Mouse (Mus musculus) v-Abl transformed pro-B cells (cell line): ENCODE data around the gene Esrp2.

Source experiments
- in situ Hi-C, 2 experiments: fragments of 400-800 bp; cut with MboI; formaldehyde crosslinking; loops; one replicate each; pipeline ENCODE4 v1.15.1; 2025; ENCODE audit not compliant: unreplicated experiment in 2 of 2

Gene Esrp2

DNA sequence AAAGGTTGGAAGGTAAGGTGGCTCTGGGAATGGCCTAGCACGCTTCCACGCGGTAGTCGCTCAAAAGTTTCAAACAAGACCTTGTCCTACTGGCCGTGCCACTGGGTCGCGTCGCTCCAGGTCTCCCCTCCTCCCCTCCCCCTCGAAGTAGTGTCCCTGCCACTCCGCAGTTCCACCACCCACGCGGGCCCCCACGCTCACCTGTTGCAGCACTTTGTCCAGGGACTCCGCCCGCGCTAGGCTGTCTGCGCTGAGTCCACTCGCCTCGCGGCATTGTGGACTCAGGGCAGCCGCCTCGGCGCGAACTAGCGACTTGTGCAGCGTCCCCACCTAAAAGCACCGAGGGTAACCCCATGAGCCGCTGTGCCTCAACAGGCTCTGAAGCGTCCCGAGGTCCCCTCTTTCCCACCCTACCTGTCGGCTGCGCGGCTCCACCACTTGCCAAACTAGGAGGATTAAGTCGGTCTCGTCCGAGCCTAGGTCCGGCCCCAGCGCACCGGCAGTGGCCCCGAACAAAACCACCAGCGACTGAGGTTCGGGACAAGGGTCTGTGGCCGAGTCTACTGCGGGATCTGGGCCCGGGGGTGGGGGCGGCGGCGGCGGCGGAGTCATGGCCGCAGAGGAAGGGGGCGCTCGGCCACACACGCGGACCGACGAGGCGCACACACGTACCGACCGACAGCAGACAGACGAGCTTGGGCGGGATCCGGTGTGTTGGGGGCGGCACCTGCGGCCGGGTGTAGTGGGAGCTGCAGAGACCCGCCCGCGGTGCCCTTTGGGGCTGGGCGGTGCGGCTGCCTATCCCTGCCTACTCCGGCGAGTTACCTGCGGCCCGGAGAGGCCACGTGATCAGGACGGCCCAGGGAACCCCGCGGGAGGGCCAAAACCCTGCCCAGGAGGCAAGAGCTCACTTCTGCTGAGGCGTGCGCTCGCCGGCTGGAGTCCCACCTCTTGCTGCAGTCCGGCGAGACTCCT, at the start of gene Esrp2:
Gene Esrp2, minus strand, starts transcription at position 819 of the 975 bp plus-strand sequence.
- in situ Hi-C loops = loop anchor here (5.0 to 25.0 kb wide), 4 partner anchors 61 to 526 kb away; no protein-coding TSS in a partner anchor

DNA sequence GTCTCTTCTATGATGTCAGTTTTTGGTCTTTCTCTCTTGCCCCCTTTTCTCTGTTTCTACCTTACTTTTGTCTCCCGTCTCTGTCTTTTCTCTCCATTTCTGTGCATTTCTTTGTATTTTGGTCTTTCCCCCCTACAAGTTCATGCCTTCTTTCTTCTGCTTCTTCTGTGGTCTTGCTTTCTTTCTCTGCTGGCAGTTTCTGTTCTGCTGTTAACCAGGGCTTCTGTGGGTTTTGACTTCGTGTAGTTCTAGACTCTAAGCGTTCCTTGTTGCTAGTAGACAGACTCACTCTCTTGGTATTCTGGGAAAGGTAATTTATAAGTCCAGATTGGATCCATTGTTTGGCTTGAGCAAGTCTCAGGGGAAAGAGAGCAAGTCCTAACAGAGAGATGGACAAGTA, 49.6 kb upstream of the Esrp2 start:
- in situ Hi-C loops = no loop called here

DNA sequence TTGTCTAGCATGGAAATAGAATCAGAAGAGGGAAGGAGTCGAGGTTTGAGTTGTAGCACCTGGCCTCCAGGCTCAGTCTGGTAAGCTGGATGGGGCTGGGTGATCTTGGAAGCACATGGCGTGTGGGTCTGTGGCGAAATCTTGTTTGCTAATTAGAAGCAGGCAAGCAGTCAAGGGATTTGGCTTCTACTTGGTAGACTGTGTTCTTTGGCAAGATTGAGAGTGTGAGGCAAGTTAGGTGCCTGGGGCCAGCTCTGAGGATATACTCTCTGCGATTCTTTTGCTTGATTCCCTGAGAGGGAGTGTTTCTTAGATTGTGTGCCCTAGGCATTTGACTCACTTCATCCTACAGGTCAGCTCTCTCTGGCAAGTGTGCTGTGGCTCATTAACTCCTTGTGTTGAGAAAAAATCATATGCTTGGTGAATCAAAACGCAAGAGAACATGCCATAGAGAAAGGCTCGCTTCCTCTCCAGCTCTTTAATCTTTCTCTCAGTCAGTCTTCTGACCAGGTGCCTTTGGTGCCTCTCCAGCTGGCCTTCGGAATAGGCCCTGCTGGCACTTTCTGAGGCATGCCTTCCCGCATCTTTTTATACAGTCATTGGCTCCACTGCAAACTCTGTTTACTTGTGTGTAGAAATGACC, 49.0 kb upstream of the Esrp2 start:
- in situ Hi-C loops = no loop called here

DNA sequence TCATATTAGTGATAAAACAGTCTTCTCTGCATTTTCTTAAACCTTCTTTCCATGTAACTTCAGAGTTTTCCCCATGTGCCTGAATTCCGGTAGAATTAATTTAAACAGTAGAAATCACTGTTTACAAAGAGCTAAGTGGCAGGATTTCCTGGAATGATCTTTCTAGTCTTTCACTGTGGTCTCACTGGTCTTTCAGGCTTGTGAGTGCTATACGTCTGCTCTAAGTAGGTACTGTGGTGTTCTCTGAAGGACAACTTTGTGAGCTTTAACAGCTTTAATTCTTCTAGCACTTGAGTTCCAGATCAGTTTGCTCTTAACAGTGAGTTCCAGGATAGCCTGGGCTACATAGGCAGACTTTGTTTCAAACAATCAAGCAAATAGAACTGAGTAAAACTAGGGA, 41.7 kb upstream of the Esrp2 start:
- in situ Hi-C loops = no loop called here

DNA sequence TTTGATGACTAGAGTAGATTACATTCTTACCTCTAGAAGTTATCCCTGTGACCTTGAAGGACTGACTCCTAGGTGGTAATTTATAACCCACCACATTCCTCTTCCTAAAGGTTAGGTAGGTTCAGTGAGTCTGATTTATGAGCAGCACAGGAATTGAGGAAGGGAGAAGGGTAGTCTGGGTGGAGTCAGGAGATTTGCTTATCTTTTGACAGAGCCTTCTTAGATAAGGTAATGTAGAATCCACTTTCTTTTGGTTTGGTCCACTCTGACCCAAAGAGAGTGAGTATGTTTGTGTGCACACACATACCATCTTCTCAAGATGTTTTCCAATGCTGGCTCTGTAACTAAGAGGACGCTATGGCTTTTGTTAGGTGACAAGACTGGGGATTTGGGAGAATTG, 40.8 kb upstream of the Esrp2 start:
- in situ Hi-C loops = no loop called here

DNA sequence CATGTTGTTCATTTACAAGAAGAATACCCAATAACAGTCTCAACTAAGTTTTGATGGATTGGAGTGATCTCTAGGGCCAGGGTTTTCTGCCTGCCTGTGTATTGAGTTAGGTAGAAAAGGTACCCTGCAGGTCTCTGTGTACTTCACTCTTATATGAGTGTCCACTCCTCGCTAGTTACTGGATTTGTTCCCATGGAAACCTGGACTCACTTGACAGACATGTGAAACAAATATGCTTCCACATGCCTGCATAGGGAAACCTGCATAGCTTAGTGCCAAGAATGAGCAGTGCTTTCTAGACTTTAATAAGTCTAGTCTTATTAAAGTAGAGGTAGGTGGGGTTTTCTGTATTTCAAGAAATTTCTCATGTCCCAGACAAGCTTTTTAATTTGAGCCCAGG, 40.1 kb upstream of the Esrp2 start:
- in situ Hi-C loops = no loop called here

DNA sequence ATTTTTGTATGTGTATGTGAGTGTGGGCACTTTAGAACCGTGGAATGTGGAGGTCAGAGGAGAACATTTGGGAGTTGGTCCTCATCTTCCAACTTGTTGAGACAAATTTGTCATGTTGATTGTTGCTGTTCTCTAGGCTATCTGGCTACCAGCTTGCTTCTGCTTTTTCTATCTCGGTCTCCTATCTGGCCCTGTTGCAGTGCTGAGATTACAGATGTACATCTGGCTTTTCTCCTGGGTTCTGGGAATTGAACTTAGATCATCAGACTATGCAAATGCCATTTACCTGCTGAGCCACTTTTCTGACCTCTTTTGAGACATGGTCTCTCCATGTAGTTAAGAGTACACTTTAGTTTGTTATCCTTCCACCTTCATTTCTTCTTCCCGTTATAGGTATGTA, 36.8 kb upstream of the Esrp2 start:
- in situ Hi-C loops = loop anchor here in 1 of 2 experiments (25.0 kb wide), 1 partner anchor 836 kb away; the partner anchor contains the start of genes Fhod1, Lrrc29, Slc9a5 and Tmem208

DNA sequence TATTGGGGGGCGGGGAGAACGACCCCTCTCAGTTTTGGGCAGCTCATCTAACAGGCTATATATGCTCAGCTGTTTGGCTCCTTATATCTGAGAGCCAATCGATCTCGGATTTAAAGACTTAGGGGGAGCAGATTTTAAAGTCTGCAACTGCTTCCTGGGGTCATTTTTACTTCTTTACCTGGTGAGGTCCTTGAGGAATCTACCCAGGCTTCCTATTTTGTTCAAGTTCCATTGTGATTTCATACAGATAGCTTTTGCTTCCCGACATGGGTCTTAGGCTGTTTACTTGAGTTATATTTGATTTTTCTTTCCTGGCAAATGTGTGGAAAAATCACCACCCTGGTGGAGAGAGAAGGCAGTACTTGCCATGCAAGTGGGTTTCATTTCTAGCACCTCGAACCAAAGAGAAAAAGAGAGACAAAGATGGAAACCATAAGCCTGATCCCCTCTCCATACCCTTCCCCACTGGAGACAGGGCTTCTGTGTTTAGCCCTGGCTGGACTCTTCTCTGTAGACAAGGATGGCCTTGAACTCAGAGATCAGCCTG, 33.2 kb upstream of the Esrp2 start:
- in situ Hi-C loops = loop anchor here in 1 of 2 experiments (25.0 kb wide), 1 partner anchor 833 kb away; the partner anchor contains the start of genes Fhod1, Lrrc29, Slc9a5 and Tmem208

DNA sequence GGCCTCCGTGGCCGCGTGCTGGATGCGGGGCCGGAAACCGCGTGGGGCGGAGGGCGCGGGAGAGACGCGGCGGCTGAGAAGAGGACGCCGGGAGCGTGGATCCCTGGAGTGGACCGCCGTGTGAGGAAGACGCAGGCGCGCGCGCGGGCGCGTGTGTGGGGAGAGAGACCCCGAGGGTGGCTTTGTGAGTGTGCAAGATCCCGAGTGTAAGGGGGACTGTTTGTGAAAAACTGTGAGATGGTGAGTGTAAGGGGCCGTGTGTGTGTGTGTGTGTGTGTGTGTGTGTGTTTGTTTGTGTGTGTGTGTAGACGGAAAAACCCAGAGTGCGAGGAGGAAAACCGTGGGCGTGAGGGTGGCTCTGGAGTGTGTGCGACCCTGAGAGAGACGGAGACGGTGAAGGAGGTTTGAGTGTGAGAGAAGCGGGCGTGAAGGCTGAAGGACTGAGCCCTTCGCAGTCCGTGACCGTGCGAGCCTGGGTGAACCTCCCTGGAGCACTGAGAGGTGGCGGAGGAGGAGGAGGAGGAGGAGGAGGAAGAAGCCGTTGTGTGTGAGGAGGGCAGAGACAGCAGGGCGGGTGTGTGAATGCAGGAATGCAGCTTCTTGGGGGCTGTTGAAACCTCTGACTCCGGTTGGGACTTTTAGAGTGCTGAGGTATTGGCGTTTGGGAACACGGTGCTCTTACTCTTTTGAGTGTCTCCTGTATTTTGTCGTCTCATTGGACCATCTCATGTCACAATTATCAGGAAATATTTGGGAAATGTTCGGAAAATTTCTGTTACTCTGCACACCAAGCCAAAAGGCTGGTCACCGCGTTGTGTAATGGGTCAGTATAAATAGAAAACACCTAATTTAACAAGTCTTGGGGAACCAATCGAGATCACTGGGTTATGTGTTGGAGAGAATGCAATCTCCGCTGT, 32.5 kb upstream of the Esrp2 start:
- in situ Hi-C loops = loop anchor here in 1 of 2 experiments (25.0 kb wide), 1 partner anchor 832 kb away; the partner anchor contains the start of genes Fhod1, Lrrc29, Slc9a5 and Tmem208

DNA sequence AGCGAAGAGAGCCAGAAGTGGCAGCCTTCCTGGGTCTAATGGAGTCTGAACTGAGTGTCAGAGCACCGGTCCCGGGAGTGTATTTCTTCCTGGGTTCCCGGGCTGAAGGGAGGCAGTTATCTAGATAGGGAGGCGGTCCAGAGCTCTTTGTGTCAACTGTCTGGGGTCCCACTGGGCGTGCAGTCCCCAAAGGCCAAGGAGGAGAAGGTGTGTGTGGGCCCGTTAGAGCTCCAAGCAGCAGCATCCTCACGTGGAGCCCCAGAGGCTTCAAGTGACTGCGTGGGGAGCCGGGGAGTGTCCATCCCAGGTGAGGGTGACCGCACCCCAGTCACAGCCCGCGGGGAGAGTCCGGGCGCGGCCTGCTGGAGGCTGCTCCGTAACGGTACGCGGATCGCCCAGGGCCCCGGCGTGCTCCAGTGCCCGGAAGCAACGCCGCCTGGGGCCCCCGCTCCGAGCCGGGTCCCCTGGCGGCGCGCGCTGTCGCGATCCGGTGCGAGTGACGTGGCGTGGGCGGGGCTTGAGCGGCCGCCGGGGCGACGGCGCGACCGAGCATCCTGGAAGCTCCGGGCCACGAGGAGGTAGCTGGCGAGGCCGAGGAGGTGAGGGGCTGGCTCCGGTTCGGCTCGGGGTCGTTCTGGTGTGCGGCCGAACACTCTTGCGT, 31.7 kb upstream of the Esrp2 start, which contains the start of gene Slc7a6:
Gene Slc7a6, plus strand, starts transcription at position 502 of the 661 bp plus-strand sequence.
- in situ Hi-C loops = loop anchor here in 1 of 2 experiments (25.0 kb wide), 1 partner anchor 831 kb away; the partner anchor contains the start of genes Fhod1, Lrrc29, Slc9a5 and Tmem208

DNA sequence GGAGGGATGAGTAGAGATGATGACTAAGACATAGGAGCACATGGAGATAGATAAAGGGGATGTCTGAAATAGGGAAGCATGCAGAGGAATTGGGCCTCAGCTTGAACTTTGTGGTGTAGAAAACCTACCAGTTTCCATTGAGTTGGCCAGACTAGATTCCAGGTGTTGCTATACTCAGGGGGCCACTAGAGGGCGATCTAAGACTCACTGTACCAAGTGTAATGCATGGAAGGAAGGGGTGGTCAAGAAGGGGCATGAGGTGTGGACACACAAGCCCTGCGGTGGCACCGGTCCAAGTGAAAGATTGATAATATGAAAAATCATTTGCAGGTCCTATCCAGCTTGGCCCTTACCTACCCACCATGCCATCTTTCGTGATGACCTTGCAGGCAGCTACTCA, 28.7 kb upstream of the Esrp2 start:
- in situ Hi-C loops = loop anchor here in 1 of 2 experiments (25.0 kb wide), 1 partner anchor 828 kb away; the partner anchor contains the start of genes Fhod1, Lrrc29, Slc9a5 and Tmem208

DNA sequence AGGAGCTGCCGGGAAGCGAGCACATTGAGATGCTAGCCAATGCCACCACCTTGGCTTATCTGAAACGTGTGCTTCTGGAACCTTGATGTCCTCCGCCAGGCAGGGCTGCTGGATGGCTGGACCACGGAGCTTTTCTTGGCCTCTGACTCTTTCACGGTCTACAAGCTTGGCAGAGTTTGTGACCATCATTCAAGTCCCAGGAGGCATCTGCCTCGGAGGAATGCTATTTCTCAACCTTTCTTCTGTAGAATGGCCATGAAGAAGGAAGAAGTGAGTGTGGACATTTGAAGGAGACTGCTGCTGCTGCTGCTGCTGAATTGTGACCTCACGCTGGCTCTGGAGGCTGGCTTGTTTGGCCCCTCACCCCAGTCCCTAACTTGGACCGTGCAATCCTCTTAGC, 26.5 kb upstream of the Esrp2 start:
- in situ Hi-C loops = loop anchor here in 1 of 2 experiments (25.0 kb wide), 1 partner anchor 826 kb away; the partner anchor contains the start of genes Fhod1, Lrrc29, Slc9a5 and Tmem208

DNA sequence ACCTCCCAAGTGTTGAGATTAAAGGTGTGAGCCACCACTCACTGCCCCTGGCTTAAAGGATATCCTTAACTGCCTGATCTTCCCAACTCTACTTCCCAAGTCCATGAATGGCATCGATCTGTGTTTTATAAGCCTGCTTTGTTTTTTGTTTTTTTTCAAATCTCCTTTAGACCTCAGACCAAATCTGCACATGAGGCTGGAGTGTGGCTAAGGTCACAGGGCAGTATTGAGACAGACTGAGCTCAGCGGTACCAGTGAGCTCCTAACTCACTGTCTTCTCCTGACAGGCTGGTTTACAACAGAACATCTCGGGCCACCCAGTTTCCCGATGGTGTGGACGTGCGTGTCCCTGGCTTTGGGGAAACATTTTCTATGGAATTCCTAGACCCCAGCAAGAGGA, 23.1 kb upstream of the Esrp2 start:
- in situ Hi-C loops = loop anchor here in 1 of 2 experiments (10.0 to 25.0 kb wide), 2 partner anchors 485 to 823 kb away; partner anchors contain the start of genes Fhod1, Lrrc29, Slc9a5 and Tmem208

DNA sequence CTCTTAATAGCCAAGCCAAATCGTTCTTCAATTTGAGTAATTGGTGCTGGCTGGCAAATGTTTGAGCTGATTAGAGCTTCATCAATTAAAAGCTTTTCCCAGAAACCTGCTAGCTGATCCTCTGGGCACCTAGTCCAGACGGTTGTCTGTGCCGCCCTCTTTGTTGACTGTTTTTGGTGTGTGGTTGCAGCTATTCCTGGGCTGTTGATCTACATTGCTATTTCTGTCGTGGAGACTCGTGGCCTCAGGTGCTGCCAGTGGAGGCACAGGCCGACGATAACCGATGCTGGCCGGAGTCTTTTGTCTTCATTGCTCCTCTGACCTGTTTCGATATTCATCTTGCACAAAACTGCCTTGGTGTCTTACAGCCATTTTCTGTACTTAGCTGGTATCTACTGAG, 21.6 kb upstream of the Esrp2 start:
- in situ Hi-C loops = loop anchor here in 1 of 2 experiments (10.0 to 25.0 kb wide), 2 partner anchors 486 to 821 kb away; partner anchors contain the start of genes Fhod1, Lrrc29, Slc9a5 and Tmem208

DNA sequence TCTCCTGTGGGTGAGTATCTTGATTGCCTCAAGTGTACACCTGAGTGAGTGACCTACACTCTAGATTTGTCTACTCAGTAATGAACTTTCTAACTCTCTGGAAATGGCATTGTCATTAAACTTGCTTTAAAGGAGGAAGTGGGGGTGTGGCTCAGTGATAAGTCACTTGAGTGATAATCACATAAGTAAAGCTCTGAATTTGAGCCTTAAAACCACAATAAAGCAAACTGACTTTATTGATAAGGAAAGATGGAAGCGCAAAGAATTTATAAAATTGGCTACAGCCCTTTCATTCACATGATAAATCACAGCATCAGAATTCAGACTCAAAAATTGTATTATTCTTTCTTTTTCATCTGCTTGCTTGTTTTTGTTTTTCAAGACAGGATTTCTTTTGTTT, 20.6 kb upstream of the Esrp2 start:
- in situ Hi-C loops = loop anchor here in 1 of 2 experiments (10.0 to 25.0 kb wide), 2 partner anchors 487 to 820 kb away; partner anchors contain the start of genes Fhod1, Lrrc29, Slc9a5 and Tmem208

DNA sequence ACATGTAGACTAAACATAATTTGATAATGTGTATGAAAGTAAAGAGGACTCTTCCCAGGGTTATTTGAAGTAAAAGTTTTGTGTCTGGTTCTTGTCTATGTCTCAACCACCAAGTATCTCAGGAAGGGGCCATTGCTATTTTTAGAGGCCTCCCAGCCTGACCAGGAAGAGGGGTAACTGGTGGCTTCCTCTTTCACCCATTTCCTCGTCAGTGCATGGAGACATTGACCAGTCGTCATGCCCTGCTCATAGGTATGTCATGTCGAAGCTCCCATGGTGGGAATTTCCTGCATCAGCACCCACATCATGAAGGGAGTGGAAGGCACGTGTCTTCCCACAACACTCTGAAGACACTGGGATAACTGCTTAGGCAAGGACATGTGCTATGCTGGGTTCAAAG, 16.1 kb upstream of the Esrp2 start:
- in situ Hi-C loops = loop anchor here in 1 of 2 experiments (10.0 to 25.0 kb wide), 2 partner anchors 492 to 816 kb away; partner anchors contain the start of genes Fhod1, Lrrc29, Slc9a5 and Tmem208

DNA sequence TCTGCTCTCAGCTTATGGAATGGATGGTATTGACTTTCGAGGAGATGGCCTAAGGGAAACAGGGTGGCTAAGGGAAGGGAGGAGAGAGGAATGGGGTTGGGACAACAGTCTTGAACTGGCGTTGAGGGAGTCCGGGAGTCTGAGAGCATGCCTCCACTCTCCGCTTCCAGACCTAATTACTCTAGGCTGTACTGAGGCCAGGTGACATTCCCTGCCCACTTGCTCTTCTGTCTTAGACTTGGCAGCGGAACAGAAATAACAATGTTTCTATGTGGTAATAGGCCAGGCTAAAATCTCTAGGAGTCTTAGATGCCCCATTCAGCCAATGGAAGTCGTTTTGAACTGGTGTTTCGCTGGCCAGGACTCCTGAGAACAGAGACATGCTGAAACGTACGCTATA, 14.3 kb upstream of the Esrp2 start:
- in situ Hi-C loops = loop anchor here in 1 of 2 experiments (10.0 to 25.0 kb wide), 2 partner anchors 494 to 814 kb away; partner anchors contain the start of genes Fhod1, Lrrc29, Slc9a5 and Tmem208

DNA sequence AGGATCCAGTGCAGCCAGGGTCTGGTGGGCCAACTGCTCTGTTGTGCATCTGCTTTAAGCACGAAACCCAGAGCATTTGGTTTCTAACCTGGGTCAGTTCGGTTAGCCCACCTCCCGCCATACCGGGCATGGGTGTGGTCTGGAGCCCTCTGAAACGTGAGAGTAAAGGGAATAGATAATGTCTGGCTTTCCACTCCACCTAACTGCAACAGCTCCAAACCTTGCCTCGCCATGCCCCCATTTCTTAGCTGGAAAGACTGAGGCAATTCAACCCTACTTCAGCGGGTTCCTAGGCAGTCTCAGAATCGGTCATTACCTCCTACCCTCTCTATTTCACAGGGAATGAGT, 13.9 kb upstream of the Esrp2 start:
- in situ Hi-C loops = loop anchor here in 1 of 2 experiments (10.0 to 25.0 kb wide), 2 partner anchors 494 to 813 kb away; partner anchors contain the start of genes Fhod1, Lrrc29, Slc9a5 and Tmem208
